Mouse (Mus musculus): ENCODE data around the gene Pip4k2b. TPM values are rescaled to one million over a fixed set of nuclear protein-coding genes. Genes with fewer than 3 reads are reported as not detected.

Gene Pip4k2b
- polyA plus RNA-seq, 1 experiment from 2014 or later, result 1.7 TPM

DNA sequence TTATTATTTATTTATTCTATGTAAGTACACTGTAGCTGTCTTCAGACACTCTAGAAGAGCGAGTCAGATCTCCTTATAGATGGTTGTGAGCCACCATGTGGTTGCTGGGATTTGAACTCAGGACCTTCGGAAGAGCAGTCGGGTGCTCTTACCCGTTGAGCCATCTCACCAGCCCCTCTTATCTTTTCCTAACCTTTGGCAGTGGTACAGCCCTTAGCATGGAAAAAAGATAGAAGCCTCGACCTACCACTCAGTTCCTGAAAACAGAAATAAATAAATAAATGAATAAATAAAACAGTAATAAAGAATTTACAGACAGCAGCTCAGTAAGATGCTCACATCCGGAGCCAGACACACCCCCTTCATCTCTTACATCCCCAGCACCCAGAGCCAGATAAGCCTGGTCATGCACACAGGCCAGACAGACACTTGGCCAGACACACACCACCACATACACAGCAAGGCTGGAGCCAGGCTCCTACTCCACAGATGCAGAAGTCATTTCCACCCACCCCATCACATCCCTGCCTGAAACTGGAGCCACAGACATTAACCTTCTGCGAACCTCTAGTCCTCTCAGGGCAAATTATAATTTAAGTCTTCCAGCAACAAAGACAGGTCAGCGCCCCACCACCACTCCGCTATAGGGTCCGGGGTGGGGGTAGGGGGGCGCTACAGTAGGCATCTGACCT lies 47.2 kb downstream of the Pip4k2b start:
- Histone ChIP-seq H3K9me3 (ENCODE audit: control insufficient read depth, low read length) (no peaks in the 10 kb centered on the region), H3K4me1 (replicated peaks; ENCODE audit: control insufficient read depth, insufficient read depth, low read length) (peaks cover 50% of the 10 kb centered on the region), H3K27me3 (replicated peaks; ENCODE audit: control insufficient read depth, insufficient read depth, low read length) (no peaks in the 10 kb centered on the region), H3K27ac (ENCODE audit: low read depth) (peak overlapping the region; percentile 98; the same call in 1 of the 2 replicates), H3K4me3 (ENCODE audit: low read depth, low read length) (peak overlapping the region; percentile 99), H3K9ac (ENCODE audit: low read length) (peak overlapping the region; percentile 94), H3K36me3 (ENCODE audit: control insufficient read depth, insufficient read depth, low read length) (peaks cover 16% of the 10 kb centered on the region), H3K4me2 (ENCODE audit: low read length) (peak overlapping the region; percentile 74)
- no peak for ATAC-seq (replicated peaks; ENCODE audit: low FRiP score, low TSS enrichment, low read depth)
- no peak for DNase-seq (ENCODE audit: low spot score)
- 46% methylated on average over 11 of the region's 11 CpGs for WGBS

DNA sequence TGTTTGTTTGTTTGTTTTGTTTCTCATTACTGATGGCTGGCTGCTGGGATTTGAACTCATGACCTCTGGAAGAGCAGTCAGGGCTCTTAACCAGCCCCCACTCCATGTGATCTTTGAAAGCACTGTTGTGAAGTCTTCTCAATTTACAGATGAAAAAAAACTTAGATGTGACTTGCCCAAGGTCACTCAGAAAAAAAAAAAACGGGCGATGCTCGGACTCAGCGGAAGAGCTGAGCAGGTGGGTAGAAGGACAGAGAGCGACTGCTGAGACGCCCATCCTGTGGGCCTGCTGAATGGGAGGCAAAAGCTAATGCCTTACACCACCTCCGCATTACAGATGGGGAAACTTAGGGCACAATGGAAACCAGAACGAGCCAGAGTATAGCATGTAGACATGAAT lies 47.8 kb downstream of the Pip4k2b start:
- H3K4me2 ChIP-seq (ENCODE audit: low read length), result peak overlapping the region; percentile 74; the same call in 1 of the 2 replicates
- H3K4me3 ChIP-seq (ENCODE audit: low read depth, low read length), result no peak overlapping the region
- H3K4me1 ChIP-seq (replicated peaks; ENCODE audit: control insufficient read depth, insufficient read depth, low read length), result peaks cover 45% of the 10 kb centered on the region
- no peak overlapping the region for H3K27ac ChIP-seq (ENCODE audit: low read depth)
- 72% methylated on average over 8 of the region's 8 CpGs for WGBS
- H3K27me3 ChIP-seq (replicated peaks; ENCODE audit: control insufficient read depth, insufficient read depth, low read length), result no peaks in the 10 kb centered on the region
- no peak for DNase-seq (ENCODE audit: low spot score)
- no peak overlapping the region for H3K9ac ChIP-seq (ENCODE audit: low read length)
- H3K9me3 ChIP-seq (ENCODE audit: control insufficient read depth, low read length), result no peaks in the 10 kb centered on the region
- H3K36me3 ChIP-seq (ENCODE audit: control insufficient read depth, insufficient read depth, low read length), result peaks cover 23% of the 10 kb centered on the region
- no peak for ATAC-seq (replicated peaks; ENCODE audit: low FRiP score, low TSS enrichment, low read depth)

DNA sequence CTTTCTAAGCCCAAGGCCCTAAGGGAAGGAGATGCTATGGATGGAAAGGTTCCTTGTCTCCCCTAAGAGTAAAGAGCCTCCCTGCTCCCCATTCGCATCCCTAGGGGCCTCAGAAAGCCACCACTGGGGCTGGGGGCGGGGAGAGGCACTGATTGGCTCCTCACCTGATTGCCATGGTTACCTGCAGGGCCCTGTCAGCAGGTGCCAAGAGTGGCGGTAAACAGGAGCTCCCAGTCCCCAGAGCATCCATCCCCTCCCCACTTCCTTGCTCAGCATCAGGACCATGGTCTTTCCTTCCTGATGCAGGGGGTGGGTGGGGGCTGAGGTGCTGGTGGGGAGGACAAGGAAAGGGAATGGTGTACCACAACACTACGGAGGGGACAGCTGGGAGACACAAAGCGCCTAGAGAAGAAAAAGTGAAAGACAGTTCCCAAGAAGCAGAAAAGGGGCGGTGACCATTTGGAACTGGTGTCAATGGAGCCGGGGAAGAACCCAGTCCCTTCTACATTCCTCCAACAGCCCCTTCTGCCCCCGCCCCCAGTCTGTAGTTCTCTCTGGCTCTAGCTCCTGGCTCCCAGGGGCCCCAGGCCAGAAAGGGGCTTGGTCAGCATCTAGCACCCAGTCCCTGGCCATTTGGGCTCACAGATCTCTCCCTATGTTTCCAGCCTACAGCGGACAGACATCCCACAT lies 48.6 kb downstream of the Pip4k2b start:
- Histone ChIP-seq H3K36me3 (ENCODE audit: control insufficient read depth, insufficient read depth, low read length) (peaks cover 31% of the 10 kb centered on the region), H3K4me1 (replicated peaks; ENCODE audit: control insufficient read depth, insufficient read depth, low read length) (peaks cover 37% of the 10 kb centered on the region), H3K9ac (ENCODE audit: low read length) (no peak overlapping the region), H3K4me3 (ENCODE audit: low read depth, low read length) (no peak overlapping the region), H3K4me2 (ENCODE audit: low read length) (peak overlapping the region; percentile 20), H3K27ac (ENCODE audit: low read depth) (peak overlapping the region; percentile 24), H3K27me3 (replicated peaks; ENCODE audit: control insufficient read depth, insufficient read depth, low read length) (no peaks in the 10 kb centered on the region), H3K9me3 (ENCODE audit: control insufficient read depth, low read length) (no peaks in the 10 kb centered on the region)
- WGBS, result 47% methylated on average over 9 of the region's 9 CpGs
- no peak for ATAC-seq (replicated peaks; ENCODE audit: low FRiP score, low TSS enrichment, low read depth)
- no peak for DNase-seq (ENCODE audit: low spot score)

DNA sequence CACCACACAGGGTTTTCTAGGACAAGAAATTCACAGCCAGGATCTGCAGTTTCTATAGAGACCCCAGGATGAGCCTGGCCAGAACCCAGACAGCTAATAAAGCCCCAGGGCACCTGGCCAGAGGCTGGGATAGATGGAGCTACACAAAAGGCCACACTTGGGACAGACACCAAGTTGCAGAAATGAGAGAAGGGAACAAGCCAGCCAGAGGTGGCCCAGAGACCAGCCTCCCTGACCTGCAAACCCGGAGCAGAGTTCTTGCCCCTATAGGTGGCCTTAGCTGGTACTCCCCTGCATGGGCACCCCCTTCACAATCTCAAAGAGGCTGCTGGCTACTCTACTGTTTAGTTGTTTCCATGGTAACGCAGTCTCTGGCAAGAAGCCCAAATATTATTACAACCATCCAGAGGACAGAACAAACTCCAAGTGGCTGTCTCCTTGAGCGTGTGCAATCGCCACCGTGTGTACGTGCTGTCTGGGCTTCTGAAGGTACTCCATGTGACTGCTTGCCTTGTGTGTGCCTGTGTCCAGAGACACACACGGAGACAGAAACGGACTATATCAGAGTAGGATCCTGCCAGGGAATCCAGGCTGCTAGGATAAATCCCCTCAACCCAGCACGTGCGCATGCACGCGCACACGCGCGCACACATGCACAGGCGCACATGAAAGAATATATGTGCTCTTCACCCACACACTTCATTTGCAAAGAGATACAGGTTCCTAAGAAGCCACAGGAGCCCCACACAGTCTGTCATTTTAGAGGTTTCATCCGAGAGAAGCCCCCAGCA lies 49.4 kb downstream of the Pip4k2b start:
- Histone ChIP-seq H3K36me3 (ENCODE audit: control insufficient read depth, insufficient read depth, low read length) (peaks cover 39% of the 10 kb centered on the region), H3K9ac (ENCODE audit: low read length) (no peak overlapping the region), H3K4me3 (ENCODE audit: low read depth, low read length) (no peak overlapping the region), H3K9me3 (ENCODE audit: control insufficient read depth, low read length) (no peaks in the 10 kb centered on the region), H3K27me3 (replicated peaks; ENCODE audit: control insufficient read depth, insufficient read depth, low read length) (no peaks in the 10 kb centered on the region), H3K27ac (ENCODE audit: low read depth) (peak overlapping the region; percentile 24), H3K4me1 (replicated peaks; ENCODE audit: control insufficient read depth, insufficient read depth, low read length) (peaks cover 35% of the 10 kb centered on the region), H3K4me2 (ENCODE audit: low read length) (peak overlapping the region; percentile 20)
- WGBS, result 49% methylated on average over 17 of the region's 17 CpGs
- ATAC-seq (replicated peaks; ENCODE audit: low FRiP score, low TSS enrichment, low read depth) (no peak), DNase-seq (ENCODE audit: low spot score) (peak; percentile 78)

DNA sequence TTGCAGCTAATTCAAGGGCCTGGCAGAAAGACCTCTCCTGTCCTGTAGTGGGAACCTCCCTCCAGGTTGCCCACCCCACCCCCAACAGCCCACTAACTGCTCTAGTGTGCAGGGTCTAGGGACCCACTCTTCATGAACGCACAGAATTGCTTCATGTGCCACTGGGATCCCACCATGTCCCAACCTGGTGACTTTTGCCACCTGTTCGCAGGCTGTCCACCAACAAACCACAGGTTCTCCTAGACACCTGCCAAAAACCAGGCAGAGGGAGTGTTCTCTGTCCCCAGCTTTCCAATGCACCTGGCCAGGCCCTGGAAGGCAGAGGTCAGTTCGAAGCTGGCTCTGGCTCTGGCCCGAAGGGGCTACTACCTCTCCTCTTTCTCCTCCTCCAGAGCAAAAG lies 50.1 kb downstream of the Pip4k2b start:
- H3K4me1 ChIP-seq (replicated peaks; ENCODE audit: control insufficient read depth, insufficient read depth, low read length), result peaks cover 35% of the 10 kb centered on the region
- H3K9ac ChIP-seq (ENCODE audit: low read length), result no peak overlapping the region
- no peaks in the 10 kb centered on the region for H3K9me3 ChIP-seq (ENCODE audit: control insufficient read depth, low read length)
- DNase-seq (ENCODE audit: low spot score), result no peak
- no peak for ATAC-seq (replicated peaks; ENCODE audit: low FRiP score, low TSS enrichment, low read depth)
- no peak overlapping the region for H3K4me3 ChIP-seq (ENCODE audit: low read depth, low read length)
- WGBS, result 85% methylated on average over 4 of the region's 4 CpGs
- no peak overlapping the region for H3K4me2 ChIP-seq (ENCODE audit: low read length)
- no peaks in the 10 kb centered on the region for H3K27me3 ChIP-seq (replicated peaks; ENCODE audit: control insufficient read depth, insufficient read depth, low read length)
- H3K36me3 ChIP-seq (ENCODE audit: control insufficient read depth, insufficient read depth, low read length), result peaks cover 46% of the 10 kb centered on the region
- H3K27ac ChIP-seq (ENCODE audit: low read depth), result peak overlapping the region; percentile 24

DNA sequence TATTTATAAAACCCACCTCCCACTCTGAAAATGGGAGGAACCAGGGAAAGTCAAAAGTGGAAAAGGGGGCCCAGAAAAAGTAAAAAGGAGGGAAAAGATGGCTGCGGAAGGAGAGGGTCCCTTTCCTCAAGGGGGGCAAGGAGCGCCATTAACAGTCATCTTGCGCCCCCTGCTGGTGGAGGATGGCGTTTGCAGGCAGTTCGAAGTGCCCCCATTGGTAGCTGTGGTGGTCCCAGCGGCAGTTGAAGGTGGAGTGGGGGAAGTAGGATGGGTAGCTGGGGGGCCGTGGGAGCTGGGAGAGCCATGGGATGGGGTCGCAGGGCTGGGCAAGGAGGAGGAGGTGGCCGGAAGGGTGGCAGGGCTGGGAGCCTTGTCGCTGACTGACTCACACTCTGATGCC lies 54.6 kb downstream of the Pip4k2b start:
- H3K9ac ChIP-seq (ENCODE audit: low read length), result no peak overlapping the region
- ATAC-seq (replicated peaks; ENCODE audit: low FRiP score, low TSS enrichment, low read depth) (no peak), DNase-seq (ENCODE audit: low spot score) (peak; percentile 88)
- H3K4me1 ChIP-seq (replicated peaks; ENCODE audit: control insufficient read depth, insufficient read depth, low read length), result peaks cover 20% of the 10 kb centered on the region
- 30% methylated on average over 10 of the region's 10 CpGs for WGBS
- no peaks in the 10 kb centered on the region for H3K9me3 ChIP-seq (ENCODE audit: control insufficient read depth, low read length)
- no peaks in the 10 kb centered on the region for H3K27me3 ChIP-seq (replicated peaks; ENCODE audit: control insufficient read depth, insufficient read depth, low read length)
- H3K36me3 ChIP-seq (ENCODE audit: control insufficient read depth, insufficient read depth, low read length), result peaks cover 53% of the 10 kb centered on the region
- no peak overlapping the region for H3K4me2 ChIP-seq (ENCODE audit: low read length)
- no peak overlapping the region for H3K4me3 ChIP-seq (ENCODE audit: low read depth, low read length)
- H3K27ac ChIP-seq (ENCODE audit: low read depth), result no peak overlapping the region

DNA sequence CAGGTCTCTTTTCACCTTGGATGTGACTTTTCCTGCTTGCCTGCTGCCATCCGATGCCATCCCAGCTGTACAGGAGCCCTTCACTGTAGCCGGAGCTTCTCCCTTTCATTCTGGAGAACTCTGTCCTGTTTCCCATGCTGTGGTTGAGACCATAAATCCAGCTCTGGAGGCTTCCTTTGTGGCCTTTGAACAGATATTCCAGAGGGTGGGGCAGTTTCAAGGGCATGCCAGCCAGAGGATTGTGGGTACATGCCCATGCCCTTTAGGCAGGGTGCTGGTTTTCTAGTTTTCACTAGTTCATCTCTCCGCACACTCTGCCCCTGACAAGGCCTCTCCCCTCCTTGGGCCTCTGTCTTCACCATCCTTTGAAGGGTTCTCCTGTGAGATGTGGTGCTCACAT lies 57.4 kb downstream of the Pip4k2b start:
- no peak for DNase-seq (ENCODE audit: low spot score)
- Histone ChIP-seq H3K4me2 (ENCODE audit: low read length) (0 out of 2 replicates have a peak overlapping the region, but pooled peaks have one; percentile 59), H3K4me1 (replicated peaks; ENCODE audit: control insufficient read depth, insufficient read depth, low read length) (peaks cover 13% of the 10 kb centered on the region), H3K9me3 (ENCODE audit: control insufficient read depth, low read length) (no peaks in the 10 kb centered on the region), H3K27ac (ENCODE audit: low read depth) (no peak overlapping the region), H3K9ac (ENCODE audit: low read length) (no peak overlapping the region), H3K36me3 (ENCODE audit: control insufficient read depth, insufficient read depth, low read length) (peaks cover 47% of the 10 kb centered on the region), H3K27me3 (replicated peaks; ENCODE audit: control insufficient read depth, insufficient read depth, low read length) (no peaks in the 10 kb centered on the region), H3K4me3 (ENCODE audit: low read depth, low read length) (no peak overlapping the region)
- 79% methylated on average over 3 of the region's 3 CpGs for WGBS
- no peak for ATAC-seq (replicated peaks; ENCODE audit: low FRiP score, low TSS enrichment, low read depth)

DNA sequence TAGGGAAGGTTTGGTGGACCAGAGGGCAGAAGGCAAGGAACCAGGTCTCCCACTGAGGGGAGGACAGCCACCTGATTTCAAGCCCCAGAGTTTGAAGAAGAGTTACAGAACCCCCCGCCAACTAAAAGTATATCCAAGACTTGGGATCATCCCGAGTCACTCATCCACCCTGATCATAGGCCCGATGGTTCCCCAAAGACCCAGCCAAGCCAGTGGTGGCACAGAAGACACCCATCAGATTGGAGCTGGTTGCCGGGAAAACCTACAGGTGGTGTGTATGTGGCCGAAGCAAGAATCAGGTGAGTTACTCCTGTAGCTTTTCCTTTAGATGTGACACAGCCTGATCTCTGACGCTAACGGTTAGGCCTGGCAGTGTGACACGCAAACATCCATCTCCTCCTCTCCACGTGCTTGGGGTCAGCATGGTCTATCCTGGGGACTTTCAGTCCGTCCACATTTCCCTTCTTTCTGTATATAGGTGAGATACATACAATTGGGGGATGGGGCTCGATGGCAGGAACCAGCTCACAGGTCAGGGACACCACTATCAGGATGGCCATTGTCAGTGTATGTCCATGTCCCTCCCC lies 58.1 kb downstream of the Pip4k2b start:
- Histone ChIP-seq H3K4me2 (ENCODE audit: low read length) (peak overlapping the region; percentile 59), H3K27me3 (replicated peaks; ENCODE audit: control insufficient read depth, insufficient read depth, low read length) (no peaks in the 10 kb centered on the region), H3K36me3 (ENCODE audit: control insufficient read depth, insufficient read depth, low read length) (peaks cover 47% of the 10 kb centered on the region), H3K27ac (ENCODE audit: low read depth) (no peak overlapping the region), H3K4me3 (ENCODE audit: low read depth, low read length) (peak overlapping the region; percentile 33), H3K9ac (ENCODE audit: low read length) (peak overlapping the region; percentile 39; the same call in 1 of the 2 replicates), H3K9me3 (ENCODE audit: control insufficient read depth, low read length) (no peaks in the 10 kb centered on the region), H3K4me1 (replicated peaks; ENCODE audit: control insufficient read depth, insufficient read depth, low read length) (peaks cover 13% of the 10 kb centered on the region)
- whole genome bisulfite sequencing, result 60% methylated on average over 11 of the region's 11 CpGs
- ATAC-seq (replicated peaks; ENCODE audit: low FRiP score, low TSS enrichment, low read depth), result no peak
- no peak for DNase-seq (ENCODE audit: low spot score)
